Mouse (Mus musculus) cerebellum, adult 2 months (tissue): Measurements from ENCODE around the gene Tfap4. TPM values are rescaled to one million over a fixed set of nuclear protein-coding genes. Genes with fewer than 3 reads are reported as not detected.

ENCODE experiments used
- DNase-seq, 2 experiments: peaks; one replicate each; pipeline ENCODE4 v3.0.0; 2021
- H3K27ac ChIP-seq: fragments of 200-500 bp; 2 replicates; pipeline ENCODE4 v1.5.1; 2012; ENCODE audit warnings: low read length, control low read depth, inconsistent platforms; ENCODE audit not compliant: insufficient read depth
- H3K27me3 ChIP-seq: fragments of 200-500 bp; 2 replicates; pipeline ENCODE4 v1.6.1; 2012; ENCODE audit warnings: inconsistent platforms, mild to moderate bottlenecking, low read length, moderate library complexity; ENCODE audit not compliant: control insufficient read depth, insufficient read depth
- H3K4me1 ChIP-seq: fragments of 200-500 bp; 2 replicates; pipeline ENCODE4 v1.6.1; 2011; ENCODE audit warnings: low read length; ENCODE audit not compliant: control insufficient read depth, insufficient read depth
- H3K4me3 ChIP-seq: fragments of 200-500 bp; replicated peaks from 2 replicates; pipeline ENCODE3; 2011; ENCODE audit warnings: mild to moderate bottlenecking, low read depth, low read length, control low read depth; ENCODE audit not compliant: insufficient read depth
- CTCF ChIP-seq: fragments of 200-500 bp; IDR thresholded peaks from 2 replicates; pipeline ENCODE4 v1.5.1; 2011; ENCODE audit warnings: low read depth, mild to moderate bottlenecking, control low read depth, low read length, moderate library complexity, borderline replicate concordance; ENCODE audit not compliant: insufficient read depth
- POLR2A ChIP-seq: fragments of 200-500 bp; IDR thresholded peaks from 2 replicates; pipeline ENCODE4 v1.6.1; 2011; ENCODE audit warnings: low read length, control low read depth, borderline replicate concordance; ENCODE audit not compliant: insufficient read depth
- WGBS: fragments of 180-500 bp; shearing (Covaris S2); methylation state at CpG from one replicate; pipeline ENCODE4 v1.1.7; 2018; 5-methylcytosine and 5-hydroxymethylcytosine counted together
- polyA plus RNA-seq: library from polyadenylated mRNA; depleted of rRNA; stranded (reverse); fragments of >200 nt; gene quantifications from 2 replicates; pipeline ENCODE4 v1.2.3, GENCODE M21; 2012

The Tfap4 gene
- polyA plus RNA-seq, 1 experiment, result 9.8 TPM

GRCm38 (mm10) chr16:4596836-4597235, 37.2 kb upstream of the Tfap4 start:
- Histone ChIP-seq H3K27me3 (no peaks in the 10 kb centered on the region), H3K27ac (no peak overlapping the region), H3K4me3 (no peak overlapping the region), H3K4me1 (peaks cover 7% of the 10 kb centered on the region)
- DNase-seq, result no peak
- WGBS, result 62% methylated on average over 2 of the region's 2 CpGs
- TF ChIP-seq CTCF, result no peak
- no peak for TF ChIP-seq POLR2A

- no peak for DNase-seq
- H3K4me1 ChIP-seq, result peaks cover 7% of the 10 kb centered on the region
- H3K27me3 ChIP-seq, result no peaks in the 10 kb centered on the region
- H3K4me3 ChIP-seq, result no peak overlapping the region
- no peak overlapping the region for H3K27ac ChIP-seq
- 48% methylated on average over 3 of the region's 3 CpGs for WGBS
- TF ChIP-seq POLR2A (no peak), CTCF (no peak)
Observed at GRCm38 (mm10) chr16:4596141-4596728, 36.6 kb upstream of the Tfap4 start.

GRCm38 (mm10) chr16:4595527-4595963, 35.9 kb upstream of the Tfap4 start:
- TF ChIP-seq POLR2A, result no peak
- no peak for TF ChIP-seq CTCF
- peak overlapping the region; percentile 63 for H3K4me3 ChIP-seq
- no peaks in the 10 kb centered on the region for H3K27me3 ChIP-seq
- no peak overlapping the region for H3K27ac ChIP-seq
- DNase-seq, result peak; percentile 52 to 56
- H3K4me1 ChIP-seq, result peaks cover 7% of the 10 kb centered on the region
- 31% methylated on average over 5 of the region's 5 CpGs for WGBS

- under 1% methylated on average over 34 of the region's 52 CpGs for WGBS
- peak overlapping the region; percentile 63 for H3K4me3 ChIP-seq
- no peak for TF ChIP-seq CTCF
- TF ChIP-seq POLR2A, result no peak
- 0 out of 2 replicates have a peak overlapping the region, but pooled peaks have one; percentile 15 for H3K27ac ChIP-seq
- no peak for DNase-seq
- no peaks in the 10 kb centered on the region for H3K27me3 ChIP-seq
- peaks cover 7% of the 10 kb centered on the region for H3K4me1 ChIP-seq
Observed at GRCm38 (mm10) chr16:4594814-4595526, 35.3 kb upstream of the Tfap4 start.

- 0 out of 2 replicates have a peak within 1 kb of the TSS, but pooled peaks have one; percentile 15 for H3K27ac ChIP-seq
- H3K27me3 ChIP-seq, result no peaks in the 10 kb centered on the region
- H3K4me3 ChIP-seq, result peak within 1 kb of the TSS; percentile 63
- no peak for TF ChIP-seq POLR2A
- no peak for TF ChIP-seq CTCF
- DNase-seq, result peak; percentile 47 to 67
- 3% methylated on average over 22 of the region's 74 CpGs for WGBS
- H3K4me1 ChIP-seq, result peaks cover 7% of the 10 kb centered on the region
Observed at GRCm38 (mm10) chr16:4593971-4594813, 34.5 kb upstream of the Tfap4 start, which contains the start of gene Glis2. Glis2 (plus strand) TSS chr16:4594713.

- DNase-seq, result peak; percentile 62 to 69
- Histone ChIP-seq H3K27ac (no peak overlapping the region), H3K4me1 (peaks cover 7% of the 10 kb centered on the region), H3K27me3 (no peaks in the 10 kb centered on the region), H3K4me3 (peak overlapping the region; percentile 63)
- TF ChIP-seq POLR2A, result no peak
- peak; percentile 53; the same call in 1 of the 2 replicates for TF ChIP-seq CTCF
- WGBS, result 28% methylated on average over 32 of the region's 32 CpGs
Observed at GRCm38 (mm10) chr16:4592909-4593875, 33.5 kb upstream of the Tfap4 start.

- Histone ChIP-seq H3K27me3 (no peaks in the 10 kb centered on the region), H3K4me3 (no peak overlapping the region), H3K27ac (no peak overlapping the region), H3K4me1 (peaks cover 6% of the 10 kb centered on the region)
- DNase-seq, result no peak
- TF ChIP-seq POLR2A, result no peak
- no peak for TF ChIP-seq CTCF
- WGBS, result 96% methylated on average over 9 of the region's 9 CpGs
Observed at GRCm38 (mm10) chr16:4590236-4590635, 30.6 kb upstream of the Tfap4 start.
